Mouse (Mus musculus): ENCODE data around the gene Ica1.
A peak's percentile ranks its signal among the peaks of the same experiment; 100 is the strongest.

Gene Ica1

GRCm38 (mm10) chr6:8638899-8639298, 139.4 kb downstream of the Ica1 start:
- peak; percentile 29 for DNase-seq

DNA sequence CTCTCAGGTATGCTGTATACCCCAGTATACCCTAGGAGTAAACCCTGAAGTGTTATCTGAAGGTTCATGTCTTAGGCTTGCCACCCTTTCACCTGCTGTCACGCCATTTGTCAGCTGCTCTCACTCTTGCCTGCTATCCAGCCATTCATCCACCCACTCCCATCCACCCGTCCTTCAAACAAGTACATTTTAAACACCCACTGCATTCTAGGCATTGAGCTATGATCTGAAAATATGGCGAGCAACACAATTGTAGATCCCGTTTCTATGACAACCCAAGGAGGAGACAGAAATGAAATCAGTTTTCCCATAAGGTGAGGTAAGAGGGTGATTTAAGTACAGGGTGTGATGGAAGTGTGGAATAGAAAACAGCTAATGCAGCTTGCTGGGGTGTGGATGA, 140.2 kb downstream of the Ica1 start:
- no peak for DNase-seq

GRCm38 (mm10) chr6:8632701-8633100, 145.6 kb downstream of the Ica1 start:
- DNase-seq = no peak

GRCm38 (mm10) chr6:8631986-8632632, 146.2 kb downstream of the Ica1 start:
- no peak for DNase-seq

- no peak for DNase-seq
These were observed 146.9 kb downstream of the Ica1 start for GRCm38 (mm10) chr6:8631362-8631761.

GRCm38 (mm10) chr6:8630531-8630930, 147.8 kb downstream of the Ica1 start:
- no peak for DNase-seq

DNA sequence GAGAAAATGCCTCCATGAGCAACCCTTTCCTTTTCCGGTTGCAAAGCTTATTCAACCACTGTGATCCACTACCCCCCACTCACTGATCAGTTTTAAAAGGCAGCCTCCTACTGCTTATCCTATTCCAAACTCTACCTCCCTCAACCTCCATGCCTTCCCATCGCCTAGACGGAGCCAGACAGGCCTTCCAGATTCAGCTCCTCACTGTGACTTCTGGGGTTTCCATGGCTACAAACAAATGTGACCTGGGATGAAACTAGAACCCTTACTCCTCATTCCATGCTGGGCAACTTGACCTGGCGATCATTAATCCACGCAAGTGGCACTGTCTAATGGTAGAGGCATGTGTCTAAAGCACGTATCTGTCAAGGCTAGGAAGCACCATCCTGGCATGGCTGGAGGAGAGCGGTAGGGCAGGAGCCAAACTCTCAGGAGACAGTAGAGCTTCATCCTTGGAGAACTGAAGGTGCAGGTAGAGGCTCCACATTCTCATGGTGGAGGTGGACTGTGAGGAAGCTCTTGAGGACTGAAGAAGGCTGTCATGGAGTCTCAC, 149.5 kb downstream of the Ica1 start:
- no peak for DNase-seq

- DNase-seq = no peak
These were observed 150.1 kb downstream of the Ica1 start for GRCm38 (mm10) chr6:8628226-8628625.

DNA sequence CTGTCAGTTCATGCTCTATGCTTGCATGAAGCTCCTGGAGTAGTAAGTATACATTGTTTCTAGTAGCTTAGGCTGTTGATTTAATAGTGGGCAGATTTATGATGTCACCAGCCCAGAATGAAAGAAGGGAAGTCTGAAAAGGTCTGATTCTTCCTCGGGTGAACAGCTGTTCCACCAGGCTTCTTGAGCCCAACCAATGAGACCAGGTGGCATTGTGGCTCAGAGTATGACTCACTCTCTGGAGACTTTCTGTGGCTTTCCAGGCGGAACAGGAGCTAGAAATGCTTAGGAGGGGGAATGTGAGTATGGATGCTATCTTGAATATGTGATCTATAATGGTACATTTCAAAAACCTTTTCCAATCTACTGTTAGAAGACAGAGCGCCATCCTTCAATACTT, 155.2 kb downstream of the Ica1 start:
- no peak for DNase-seq

- peak; percentile 61 for DNase-seq
These were observed 158.5 kb downstream of the Ica1 start for GRCm38 (mm10) chr6:8619582-8620350.

DNA sequence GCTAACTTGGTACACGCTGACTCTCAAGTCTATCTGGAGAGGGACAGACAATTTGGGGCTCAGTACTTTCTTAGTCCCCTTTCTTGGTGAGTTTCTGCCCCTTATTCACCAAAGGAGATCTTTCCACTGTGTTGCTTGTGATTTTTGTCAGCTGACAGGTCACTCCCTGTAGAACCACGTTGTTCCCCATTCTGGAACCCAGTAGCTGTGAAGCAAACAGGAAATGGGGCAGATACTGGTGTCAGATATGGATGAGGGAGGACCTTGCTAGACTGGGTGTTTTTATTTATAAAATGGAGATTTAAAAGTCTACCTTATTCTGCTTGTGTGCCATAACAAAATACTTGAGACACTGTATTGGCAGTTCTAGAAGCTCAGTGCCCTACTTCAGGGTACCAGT, 160.9 kb downstream of the Ica1 start:
- no peak for DNase-seq

DNA sequence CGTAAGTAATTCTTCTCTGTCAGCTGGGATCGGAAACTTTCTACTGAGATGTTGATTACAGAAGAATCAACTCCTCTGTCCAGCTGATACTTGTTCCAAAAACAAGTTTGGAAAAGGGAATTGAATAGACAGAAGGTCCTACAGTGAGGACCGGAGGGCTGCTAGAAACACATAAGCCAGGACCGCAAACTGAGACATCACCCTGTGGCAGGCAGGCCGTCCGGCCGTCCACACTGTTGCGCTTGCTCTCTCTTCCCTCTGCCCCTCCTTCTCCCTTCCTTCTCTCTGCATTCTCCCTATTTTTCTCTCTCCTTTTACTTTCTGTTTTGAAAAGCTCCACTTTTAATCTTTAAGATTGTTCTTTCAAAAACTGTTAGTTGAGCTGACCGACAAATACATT, 186.6 kb downstream of the Ica1 start:
- peak; percentile 16 for DNase-seq

GRCm38 (mm10) chr6:8583892-8584291, 194.4 kb downstream of the Ica1 start:
- no peak for DNase-seq

GRCm38 (mm10) chr6:8582377-8582776, 195.9 kb downstream of the Ica1 start:
- no peak for DNase-seq
